Mouse (Mus musculus) gastrocnemius, postnatal 4 days (tissue): ENCODE data around the gene Trpv4. TPM values are rescaled to one million over a fixed set of nuclear protein-coding genes. Genes with fewer than 3 reads are reported as not detected.

Experiments
- DNase-seq, 2 experiments: peaks; one replicate each; pipeline ENCODE4 v3.0.0; 2021 to 2022; ENCODE audit warnings: low spot score in 2 of 2, mixed read lengths in 2 of 2
- total RNA-seq, 2 experiments: library from RNA; stranded (reverse); gene quantifications; 2 replicates each; pipeline ENCODE4 v1.2.3; 2021

The Trpv4 gene
- total RNA-seq, 2 experiments from 2014 or later = 1.6 to 1.8 TPM

GRCm38 (mm10) chr5:114591151-114591561 lies 67.1 kb downstream of the Trpv4 start:
- no peak for DNase-seq

- no peak for DNase-seq
Observed at GRCm38 (mm10) chr5:114590043-114590913, 67.9 kb downstream of the Trpv4 start.

- no peak for DNase-seq
Observed at GRCm38 (mm10) chr5:114589454-114589853, 68.8 kb downstream of the Trpv4 start.

GRCm38 (mm10) chr5:114589026-114589425 lies 69.2 kb downstream of the Trpv4 start:
- no peak for DNase-seq

- no peak for DNase-seq
Observed at GRCm38 (mm10) chr5:114588416-114588815, 69.8 kb downstream of the Trpv4 start.

- DNase-seq = peak in 1 of 2 experiments; percentile 66
Observed at GRCm38 (mm10) chr5:114587908-114588307, 70.3 kb downstream of the Trpv4 start.

GRCm38 (mm10) chr5:114585682-114586081 lies 72.5 kb downstream of the Trpv4 start:
- DNase-seq = no peak

- DNase-seq = peak in 1 of 2 experiments; percentile 40
Observed at GRCm38 (mm10) chr5:114584293-114585104, 73.7 kb downstream of the Trpv4 start.

GRCm38 (mm10) chr5:114583490-114584175 lies 74.6 kb downstream of the Trpv4 start:
- DNase-seq = no peak

GRCm38 (mm10) chr5:114583046-114583445 lies 75.2 kb downstream of the Trpv4 start:
- no peak for DNase-seq

- DNase-seq = no peak
Observed at GRCm38 (mm10) chr5:114581486-114581885, 76.7 kb downstream of the Trpv4 start.

- peak in 1 of 2 experiments; percentile 39 for DNase-seq
Observed at GRCm38 (mm10) chr5:114579714-114580357, 78.4 kb downstream of the Trpv4 start.

- no peak for DNase-seq
Observed at GRCm38 (mm10) chr5:114578361-114578760, 79.9 kb downstream of the Trpv4 start.

- no peak for DNase-seq
Observed at GRCm38 (mm10) chr5:114575986-114576605, 82.1 kb downstream of the Trpv4 start.

- DNase-seq = no peak
Observed at GRCm38 (mm10) chr5:114575530-114575929, 82.7 kb downstream of the Trpv4 start.

- no peak for DNase-seq
Observed at GRCm38 (mm10) chr5:114575010-114575409, 83.2 kb downstream of the Trpv4 start.

- no peak for DNase-seq
Observed at GRCm38 (mm10) chr5:114573920-114574628, 84.1 kb downstream of the Trpv4 start.

GRCm38 (mm10) chr5:114572997-114573396 lies 85.2 kb downstream of the Trpv4 start:
- DNase-seq = no peak
